Mouse (Mus musculus): Measurements from ENCODE around the gene Olfr312.

The Olfr312 gene

GRCm38 (mm10) chr11:58860744-58861143, 31.7 kb downstream of the Olfr312 start:
- DNase-seq (ENCODE audit: low spot score in 2 of 2), result no peak

GRCm38 (mm10) chr11:58867039-58867953, 38.3 kb downstream of the Olfr312 start, which contains the start of gene 2810021J22Rik:
Gene 2810021J22Rik (plus strand): TSS chr11:58867216.
- peak; percentile 57 to 70 for DNase-seq (ENCODE audit: low spot score in 2 of 2)

GRCm38 (mm10) chr11:58867954-58868330, 38.9 kb downstream of the Olfr312 start:
- no peak for DNase-seq (ENCODE audit: low spot score in 2 of 2)

GRCm38 (mm10) chr11:58870961-58871360, 41.9 kb downstream of the Olfr312 start:
- DNase-seq (ENCODE audit: low spot score in 2 of 2), result no peak

- no peak for DNase-seq (ENCODE audit: low spot score in 2 of 2)
Observed at GRCm38 (mm10) chr11:58883756-58884155, 54.7 kb downstream of the Olfr312 start.

Data from frontal cortex, postnatal 10 days (tissue).